Mouse (Mus musculus) layer of hippocampus, postnatal 36 days (tissue): ENCODE measurements around the gene Ap1s1. TPM values are rescaled to one million over a fixed set of nuclear protein-coding genes. Genes with fewer than 3 reads are reported as not detected.

ENCODE experiments used
- DNase-seq, 2 experiments: peaks; one replicate each; pipeline ENCODE4 v3.0.0; 2022
- total RNA-seq, 2 experiments: library from RNA; stranded (reverse); gene quantifications; 2 replicates each; pipeline ENCODE4 v1.2.3; 2021

Gene Ap1s1
- total RNA-seq, 2 experiments from 2014 or later = 286 to 323 TPM

DNA sequence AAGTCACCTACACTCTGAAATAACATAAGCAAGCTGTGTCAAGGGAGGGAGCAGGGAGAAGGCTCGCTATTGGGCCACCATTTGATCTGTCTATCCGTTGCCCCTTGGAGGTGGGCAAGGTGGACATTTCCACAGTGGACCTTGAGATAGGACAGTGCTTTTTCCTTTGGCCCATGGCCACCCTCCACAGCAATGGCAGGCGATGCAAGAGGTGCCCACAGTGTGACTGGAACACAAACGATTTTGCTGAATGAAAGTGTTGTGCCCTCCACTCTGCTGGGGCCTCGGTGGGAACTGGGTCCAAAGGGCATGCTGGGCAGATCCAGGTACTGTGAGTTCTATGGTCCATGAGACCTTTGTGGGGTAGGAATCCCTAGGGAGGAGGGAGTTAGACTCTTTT is 16.7 kb upstream of the Ap1s1 start:
- no peak for DNase-seq

- no peak for DNase-seq
Observed at GRCm38 (mm10) chr5:137061809-137062481, 16.0 kb upstream of the Ap1s1 start.

- DNase-seq = no peak
Observed at GRCm38 (mm10) chr5:137054873-137055272, 8.9 kb upstream of the Ap1s1 start.

- DNase-seq = no peak
Observed at GRCm38 (mm10) chr5:137054299-137054698, 8.4 kb upstream of the Ap1s1 start.

DNA sequence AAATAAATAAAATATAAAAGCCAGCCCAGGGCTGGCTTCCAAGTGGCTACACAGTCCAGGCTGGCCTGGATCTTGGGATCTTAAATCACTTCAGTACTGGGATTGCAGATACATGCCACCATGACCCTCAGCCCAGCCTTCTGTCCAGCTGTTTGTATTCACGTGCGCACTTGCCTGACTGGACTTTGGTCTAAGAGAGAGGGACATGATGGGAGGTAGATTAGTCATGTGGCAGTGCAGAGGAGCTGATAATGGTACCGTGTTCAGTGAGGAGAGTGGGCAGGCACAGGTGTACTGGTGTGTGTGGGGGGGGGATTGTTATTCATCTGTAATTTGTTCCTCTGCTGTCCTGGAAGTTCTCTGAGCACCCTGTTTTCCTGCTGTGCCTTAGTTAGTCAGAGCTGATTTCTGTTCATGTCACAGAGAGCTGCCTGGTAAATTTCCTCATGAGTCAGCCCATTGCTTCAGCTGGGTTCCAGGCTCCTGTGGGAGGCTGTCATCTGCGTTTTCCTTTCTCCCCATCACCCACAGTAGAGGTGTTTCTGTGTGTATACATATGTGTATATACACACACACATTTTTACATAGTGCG is 6.1 kb upstream of the Ap1s1 start:
- DNase-seq = peak in 1 of 2 experiments; percentile 45

DNA sequence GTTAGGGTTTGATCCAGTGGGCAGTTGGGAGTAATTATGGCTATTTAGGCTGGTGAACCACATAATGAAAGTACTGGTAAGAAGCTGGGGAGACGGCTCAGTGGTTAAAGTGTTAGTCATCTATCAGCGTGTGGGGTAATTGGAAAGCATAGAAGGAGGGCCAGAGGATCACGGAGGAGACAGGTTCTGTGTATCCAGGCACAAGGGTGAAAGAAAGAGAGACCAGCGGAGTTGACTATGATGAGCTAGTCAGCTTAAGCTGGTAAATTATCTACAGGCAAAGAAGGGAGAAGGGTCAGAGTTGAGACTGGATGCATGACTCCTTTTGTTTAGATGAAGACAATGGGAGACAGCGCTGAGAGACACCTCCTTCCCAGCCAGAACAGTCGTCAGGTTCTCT is 5.2 kb upstream of the Ap1s1 start:
- DNase-seq = no peak

DNA sequence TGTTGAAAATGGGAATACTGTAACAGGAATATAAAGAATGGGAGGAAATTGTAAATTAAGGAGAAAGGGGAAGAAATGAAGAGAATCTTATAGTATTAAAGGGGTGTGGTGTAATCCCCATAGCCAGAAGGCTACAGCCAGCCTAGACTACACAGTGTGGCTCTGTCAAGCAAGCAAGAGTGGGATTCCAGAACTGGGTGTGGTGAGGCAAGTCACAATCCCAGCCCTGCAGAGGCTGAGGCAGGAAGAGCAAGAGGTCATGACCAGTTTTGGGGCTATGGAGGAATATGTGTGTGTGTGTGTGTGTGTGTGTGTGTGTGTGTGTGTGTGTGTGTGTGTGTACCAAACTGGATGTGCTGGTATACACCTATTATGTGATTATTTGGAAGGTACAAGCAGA is 1.1 kb upstream of the Ap1s1 start:
- no peak for DNase-seq

DNA sequence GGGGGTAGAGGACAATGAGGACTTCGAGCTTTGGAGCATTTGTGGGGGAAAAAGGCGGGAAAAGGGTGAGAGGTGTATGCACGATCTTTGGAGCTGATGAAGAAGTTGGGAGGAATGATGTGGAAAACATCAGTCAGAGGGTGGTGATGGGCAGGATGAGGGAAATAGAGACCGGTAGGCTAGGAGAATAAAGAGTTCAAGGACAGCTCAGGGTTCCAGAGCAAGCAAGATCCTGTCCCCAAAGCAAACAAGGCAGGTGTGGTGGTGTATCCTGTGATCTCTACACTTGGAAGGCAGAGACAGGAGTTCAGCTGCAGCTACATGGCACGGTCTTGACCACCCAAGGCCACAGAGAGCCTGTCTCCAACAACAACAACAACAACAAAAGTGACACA is 386 bp upstream of the Ap1s1 start:
- DNase-seq = no peak

- DNase-seq = no peak
Observed at GRCm38 (mm10) chr5:137043997-137044396, 1.9 kb downstream of the Ap1s1 start.

DNA sequence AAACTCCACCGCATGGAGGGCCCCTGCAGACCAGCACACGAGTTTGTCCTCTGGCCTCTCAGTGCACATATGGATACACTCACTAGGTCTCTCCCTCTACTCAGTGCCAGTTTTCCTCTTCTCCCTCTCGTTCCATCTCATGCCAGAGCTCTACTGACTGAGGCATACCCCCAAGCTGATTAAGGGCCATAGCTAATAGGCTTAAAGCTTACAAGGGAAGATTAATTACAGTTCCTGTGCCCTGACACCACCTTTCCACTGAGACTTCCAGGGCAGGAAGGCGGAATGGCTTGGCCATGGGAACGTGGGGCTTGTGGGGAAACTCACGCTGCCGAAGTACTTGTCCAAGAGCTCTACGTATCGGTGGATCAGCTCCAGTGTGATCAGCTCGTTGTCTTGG is 4.5 kb downstream of the Ap1s1 start:
- no peak for DNase-seq

GRCm38 (mm10) chr5:137039453-137039852 is 6.5 kb downstream of the Ap1s1 start:
- no peak for DNase-seq

DNA sequence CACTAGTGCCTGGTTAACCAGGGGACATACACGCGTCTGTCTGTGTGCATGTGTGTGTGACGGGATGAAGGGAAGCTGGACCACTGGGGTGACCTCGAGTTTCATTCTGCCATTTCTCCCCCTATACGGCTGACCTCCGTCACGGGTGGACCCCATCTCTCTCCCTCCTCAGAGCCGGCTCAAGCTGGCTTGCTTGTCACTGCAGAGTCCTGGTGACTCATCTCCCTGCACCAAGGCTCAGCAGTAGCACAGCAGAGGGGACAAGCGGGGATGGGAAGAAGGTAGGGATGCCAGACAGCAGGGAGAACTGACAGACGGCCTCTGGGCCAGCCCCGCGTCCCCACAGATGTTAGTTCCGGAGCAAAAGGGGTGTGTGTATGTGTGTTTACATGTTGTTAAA is 9.7 kb downstream of the Ap1s1 start:
- no peak for DNase-seq

DNA sequence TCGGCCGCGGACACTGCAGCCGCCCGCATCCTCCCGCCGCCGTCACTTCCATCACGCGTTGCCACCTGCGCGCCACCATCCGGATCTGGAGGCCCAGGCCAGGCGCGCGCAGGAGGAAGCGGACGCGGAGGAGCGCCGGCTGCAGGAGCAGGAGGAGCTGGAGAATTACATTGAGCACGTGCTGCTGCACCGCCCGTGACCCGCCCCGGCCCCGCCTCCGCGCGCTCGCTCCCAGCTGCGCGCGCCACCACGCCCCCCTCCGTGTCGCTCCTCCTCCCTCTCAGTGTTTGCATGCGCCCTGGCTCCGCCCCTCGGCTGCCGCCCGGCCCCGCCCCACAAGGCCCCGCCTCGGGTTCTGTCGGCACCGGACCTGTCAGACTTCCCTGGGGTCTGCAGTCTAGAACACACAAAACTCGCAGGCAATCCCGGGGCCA is 13.3 kb downstream of the Ap1s1 start:
- peak; percentile 82 for DNase-seq

GRCm38 (mm10) chr5:137032033-137032421 is 13.9 kb downstream of the Ap1s1 start:
- peak; percentile 52 to 66 for DNase-seq

- peak in 1 of 2 experiments; percentile 18 for DNase-seq
Observed at GRCm38 (mm10) chr5:137031076-137032032, 14.6 kb downstream of the Ap1s1 start.

- DNase-seq = peak; percentile 62 to 66
Observed at GRCm38 (mm10) chr5:137030416-137030810, 15.5 kb downstream of the Ap1s1 start.

- peak; percentile 92 to 94 for DNase-seq
Observed at GRCm38 (mm10) chr5:137029643-137030415, 16.1 kb downstream of the Ap1s1 start.

DNA sequence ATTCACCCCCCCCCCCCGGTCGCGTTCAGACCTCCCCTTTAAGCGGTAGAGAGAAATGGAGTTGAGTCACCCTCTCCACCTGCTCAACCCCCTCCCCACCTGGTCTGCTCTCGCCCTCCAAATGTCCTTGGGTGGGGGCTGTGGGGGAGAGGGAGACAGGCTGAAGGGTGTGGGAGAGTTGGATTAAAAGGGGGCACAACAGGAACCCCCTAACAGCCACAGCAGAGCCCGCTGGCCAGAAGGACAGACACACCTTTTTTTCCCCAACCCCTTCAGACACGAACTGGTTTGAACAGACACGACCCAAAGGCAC is 16.7 kb downstream of the Ap1s1 start:
- DNase-seq = no peak

- DNase-seq = no peak
Observed at GRCm38 (mm10) chr5:137028561-137029272, 17.2 kb downstream of the Ap1s1 start.

- DNase-seq = no peak
Observed at GRCm38 (mm10) chr5:137026092-137026491, 19.8 kb downstream of the Ap1s1 start, which contains the start of gene Vgf. TSS of gene Vgf (plus strand) at chr5:137026392.

DNA sequence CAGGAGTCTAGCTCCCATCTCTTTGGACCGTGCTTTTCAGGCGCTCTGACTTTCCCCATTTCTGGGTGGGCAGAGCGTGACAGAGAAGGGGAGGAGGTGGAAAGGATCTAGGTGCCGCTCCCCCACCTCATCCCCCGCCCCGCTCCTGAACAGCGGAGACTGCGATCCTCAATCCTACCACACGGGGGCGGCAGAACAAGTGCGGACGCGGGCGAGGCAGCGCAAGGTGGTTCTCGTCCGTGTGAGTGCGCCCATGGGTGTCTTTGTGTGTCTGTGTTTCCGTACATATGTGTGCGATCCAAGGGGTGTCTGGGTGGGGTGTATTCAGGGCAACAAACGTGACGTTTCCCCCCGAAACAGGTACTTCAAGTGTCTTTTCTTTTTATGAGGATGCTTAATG is 20.8 kb downstream of the Ap1s1 start:
- peak; percentile 71 to 81 for DNase-seq

DNA sequence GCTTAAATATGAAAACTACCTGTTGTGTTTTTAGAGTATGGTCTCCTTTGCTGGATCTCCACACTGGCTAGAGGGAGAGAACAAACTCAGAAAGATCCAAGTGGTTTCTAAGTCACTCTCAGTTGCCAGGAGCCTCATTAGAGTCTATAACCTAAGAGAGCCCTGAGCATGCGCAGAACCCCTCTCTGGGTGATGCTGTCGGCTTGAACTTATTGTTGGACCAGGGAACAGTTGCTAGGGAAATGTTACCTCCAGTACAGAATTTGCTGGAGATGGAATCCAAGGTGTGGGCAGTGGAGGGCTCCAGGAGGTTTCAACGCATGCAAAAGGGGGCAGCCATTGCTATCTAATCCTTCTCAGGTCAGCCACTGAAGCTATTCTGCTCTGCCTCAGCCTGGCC is 21.6 kb downstream of the Ap1s1 start:
- no peak for DNase-seq
